Mouse (Mus musculus) neural tube, embryonic 12.5 days (tissue): Measurements from ENCODE around the gene Kcnk6. TPM values are rescaled to one million over a fixed set of nuclear protein-coding genes. Genes with fewer than 3 reads are reported as not detected.

Source experiments
- ATAC-seq: fragments of 200-750 bp; cut with Nextera tagmentation; 2 replicates; pipeline ENCODE4 v1.8.0; 2017; ENCODE audit warnings: low read depth, mild to moderate bottlenecking, moderate TSS enrichment, moderate library complexity; ENCODE audit not compliant: low FRiP score
- H3K27ac ChIP-seq: fragments of 300-500 bp; sonication (generic); 2 replicates; pipeline ENCODE4 v1.5.1; 2016
- H3K27me3 ChIP-seq: fragments of 300-500 bp; sonication (generic); replicated peaks from 2 replicates; pipeline ENCODE4 v1.6.1; 2016; ENCODE audit warnings: mild to moderate bottlenecking
- H3K36me3 ChIP-seq: fragments of 300-500 bp; sonication (generic); 2 replicates; pipeline ENCODE4 v1.6.1; 2016; ENCODE audit warnings: mild to moderate bottlenecking
- H3K4me1 ChIP-seq: fragments of 300-500 bp; sonication (generic); 2 replicates; pipeline ENCODE4 v1.6.1; 2016
- H3K4me2 ChIP-seq: fragments of 300-500 bp; sonication (generic); replicated peaks from 2 replicates; pipeline ENCODE4 v1.6.1; 2016; ENCODE audit warnings: mild to moderate bottlenecking
- H3K4me3 ChIP-seq: fragments of 300-500 bp; sonication (generic); 2 replicates; pipeline ENCODE4 v1.5.1; 2016
- H3K9ac ChIP-seq: fragments of 300-500 bp; sonication (generic); 2 replicates; pipeline ENCODE4 v1.6.1; 2016; ENCODE audit warnings: mild to moderate bottlenecking
- H3K9me3 ChIP-seq: fragments of 300-500 bp; sonication (generic); 2 replicates; pipeline ENCODE4 v1.6.1; 2016; ENCODE audit warnings: mild to moderate bottlenecking
- WGBS: fragments of 180-500 bp; shearing (Covaris S2); methylation state at CpG from one replicate; pipeline ENCODE4 v1.1.7; 2016; 5-methylcytosine and 5-hydroxymethylcytosine counted together
- polyA plus RNA-seq: library from polyadenylated mRNA; unstranded; fragments of >200 nt; fragmentation: Nextera tagmentation; extraction: Ambion mirVana; gene quantifications from 2 replicates; pipeline ENCODE4 v1.2.1, GENCODE M21; 2016

The Kcnk6 gene
- polyA plus RNA-seq, 1 experiment from 2014 or later, result 0.39 TPM

- Histone ChIP-seq H3K4me3 (peak overlapping the region; percentile 64), H3K27me3 (peaks cover 8% of the 10 kb centered on the region), H3K9ac (peak overlapping the region; percentile 78), H3K9me3 (no peaks in the 10 kb centered on the region), H3K4me2 (peak overlapping the region; percentile 86), H3K36me3 (peaks cover 28% of the 10 kb centered on the region), H3K4me1 (peaks cover 14% of the 10 kb centered on the region), H3K27ac (no peak overlapping the region)
- no peak for ATAC-seq
- 67% methylated on average over 7 of the region's 7 CpGs for WGBS
These were observed 53.0 kb downstream of the Kcnk6 start for GRCm38 (mm10) chr7:29179323-29179722.

DNA sequence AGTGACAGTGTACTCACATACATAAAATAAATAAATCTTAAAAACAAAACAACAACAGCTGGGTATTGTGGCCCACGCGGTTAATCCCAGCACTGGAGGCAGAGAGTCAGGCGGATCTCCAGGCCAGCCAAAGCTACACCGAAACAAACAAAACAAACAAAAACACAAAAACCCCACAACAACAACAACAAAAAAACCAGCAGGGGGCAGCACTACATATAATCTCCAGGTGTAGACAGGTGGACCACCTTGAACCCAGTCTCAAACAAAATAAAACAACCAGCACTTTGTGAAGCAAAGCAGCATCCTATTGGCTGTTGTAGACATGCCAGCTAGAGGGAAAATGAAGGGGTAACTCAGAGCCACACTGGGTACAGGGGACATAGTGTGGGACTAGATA is 54.2 kb downstream of the Kcnk6 start:
- Histone ChIP-seq H3K36me3 (peaks cover 40% of the 10 kb centered on the region), H3K4me3 (no peak overlapping the region), H3K27me3 (peaks cover 20% of the 10 kb centered on the region), H3K27ac (no peak overlapping the region), H3K4me2 (no peak overlapping the region), H3K4me1 (peaks cover 17% of the 10 kb centered on the region), H3K9me3 (no peaks in the 10 kb centered on the region), H3K9ac (no peak overlapping the region)
- WGBS, result 91% methylated on average over 4 of the region's 4 CpGs
- no peak for ATAC-seq

DNA sequence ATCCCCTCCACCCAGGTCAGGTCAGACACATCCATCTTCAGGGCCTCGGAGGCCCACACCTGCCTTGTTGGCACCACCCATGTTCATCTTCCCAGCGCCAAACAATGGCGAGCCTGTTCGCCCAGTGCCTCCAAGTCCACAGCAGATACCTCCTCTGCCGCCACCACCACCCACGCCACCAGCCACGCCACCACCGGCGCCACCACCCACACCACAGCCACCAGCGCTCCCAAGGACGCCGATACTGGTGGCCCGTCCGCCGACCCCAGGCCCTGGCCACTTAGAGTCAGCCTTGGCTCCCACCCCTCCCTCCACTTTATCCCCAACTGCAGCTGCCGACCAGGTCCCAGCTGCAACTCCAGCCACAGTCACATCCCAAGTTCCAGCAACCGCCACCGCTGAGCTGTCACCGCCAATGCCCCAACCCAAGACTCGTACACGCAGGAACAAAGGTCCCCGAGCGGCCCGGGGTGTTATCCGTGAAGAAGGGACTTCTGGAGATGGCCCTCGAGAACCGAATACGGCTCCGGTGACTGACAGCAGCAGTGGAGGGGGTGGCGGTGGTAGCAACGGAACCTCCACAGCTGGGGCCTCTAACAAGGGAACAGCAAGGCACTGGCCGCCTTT is 59.8 kb downstream of the Kcnk6 start:
- Histone ChIP-seq H3K9me3 (no peaks in the 10 kb centered on the region), H3K4me2 (peak overlapping the region; percentile 68), H3K36me3 (peaks cover 43% of the 10 kb centered on the region), H3K27ac (no peak overlapping the region), H3K9ac (no peak overlapping the region), H3K4me1 (peaks cover 47% of the 10 kb centered on the region), H3K27me3 (peaks cover 48% of the 10 kb centered on the region), H3K4me3 (no peak overlapping the region)
- no peak for ATAC-seq
- WGBS, result 33% methylated on average over 32 of the region's 32 CpGs

Other genes with a start within 250 kb of the Kcnk6 start
- gene Ryr1, start 107.3 kb downstream of the Kcnk6 start, polyA plus RNA-seq, result 4.4 and 5.0 TPM in 2 replicates
- gene Rasgrp4, start 97.7 kb downstream of the Kcnk6 start, polyA plus RNA-seq, result 0.61 and 0.77 TPM in 2 replicates
- 30.8 and 33.7 TPM in 2 replicates for gene Fam98c, start 76.3 kb downstream of the Kcnk6 start, polyA plus RNA-seq
- 0.86 and 0.95 TPM in 2 replicates for gene Ggn, start 62.3 kb downstream of the Kcnk6 start, polyA plus RNA-seq
- gene Spred3, start 62.1 kb downstream of the Kcnk6 start, polyA plus RNA-seq, result 8.3 and 9.0 TPM in 2 replicates
- 326 and 327 TPM in 2 replicates for gene Psmd8, start 51.8 kb downstream of the Kcnk6 start, polyA plus RNA-seq
- 1.1 and 1.8 TPM in 2 replicates for gene Catsperg1, start 18.5 kb downstream of the Kcnk6 start, polyA plus RNA-seq
- 80.2 and 82.0 TPM in 2 replicates for gene Yif1b, start 5.8 kb upstream of the Kcnk6 start, polyA plus RNA-seq
- gene 2200002D01Rik, start 16.0 kb upstream of the Kcnk6 start, polyA plus RNA-seq, result 1.6 and 1.7 TPM in 2 replicates
- gene Spint2, start 49.4 kb upstream of the Kcnk6 start, polyA plus RNA-seq, result 23.5 and 23.9 TPM in 2 replicates
- gene Ppp1r14a, start 56.8 kb upstream of the Kcnk6 start, polyA plus RNA-seq, result 57.5 and 72.1 TPM in 2 replicates
- gene Dpf1, start 71.4 kb upstream of the Kcnk6 start, polyA plus RNA-seq, result 105 and 118 TPM in 2 replicates